Mouse (Mus musculus) hindbrain, embryonic 10.5 days (tissue): ENCODE results near the gene Tfap2a. TPM values are rescaled to one million over a fixed set of nuclear protein-coding genes. Genes with fewer than 3 reads are reported as not detected.

ENCODE experiments used
- DNase-seq: peaks from one replicate; pipeline ENCODE4 v3.0.0-alpha.2; 2017; ENCODE audit warnings: low spot score
- H3K27ac ChIP-seq: fragments of 300-500 bp; sonication (generic); 2 replicates; pipeline ENCODE4 v1.5.1; 2016; ENCODE audit warnings: mild to moderate bottlenecking, moderate library complexity
- H3K27me3 ChIP-seq: fragments of 300-500 bp; sonication (generic); 2 replicates; pipeline ENCODE4 v1.6.1; 2016; ENCODE audit warnings: mild to moderate bottlenecking; ENCODE audit not compliant: poor library complexity, insufficient read depth, severe bottlenecking
- H3K36me3 ChIP-seq: fragments of 300-500 bp; sonication (generic); 2 replicates; pipeline ENCODE4 v1.6.1; 2016; ENCODE audit warnings: mild to moderate bottlenecking, moderate library complexity
- H3K4me1 ChIP-seq: fragments of 300-500 bp; sonication (generic); replicated peaks from 2 replicates; pipeline ENCODE4 v1.6.1; 2016; ENCODE audit warnings: mild to moderate bottlenecking
- H3K4me3 ChIP-seq: fragments of 300-500 bp; sonication (generic); 2 replicates; pipeline ENCODE4 v1.5.1; 2016; ENCODE audit warnings: mild to moderate bottlenecking, moderate library complexity
- H3K9me3 ChIP-seq: fragments of 300-500 bp; sonication (generic); 2 replicates; pipeline ENCODE4 v1.6.1; 2016; ENCODE audit warnings: mild to moderate bottlenecking, moderate library complexity
- WGBS: fragments of 180-500 bp; shearing (Covaris S2); methylation state at CpG from one replicate; pipeline ENCODE4 v1.1.7; 2016; 5-methylcytosine and 5-hydroxymethylcytosine counted together
- polyA plus RNA-seq: library from polyadenylated mRNA; unstranded; fragments of >200 nt; fragmentation: Nextera tagmentation; extraction: Ambion mirVana; gene quantifications from 2 replicates; pipeline ENCODE4 v1.2.1, GENCODE M21; 2016

Tfap2a gene
- polyA plus RNA-seq, 1 experiment from 2014 or later, result 13.8 TPM

DNA sequence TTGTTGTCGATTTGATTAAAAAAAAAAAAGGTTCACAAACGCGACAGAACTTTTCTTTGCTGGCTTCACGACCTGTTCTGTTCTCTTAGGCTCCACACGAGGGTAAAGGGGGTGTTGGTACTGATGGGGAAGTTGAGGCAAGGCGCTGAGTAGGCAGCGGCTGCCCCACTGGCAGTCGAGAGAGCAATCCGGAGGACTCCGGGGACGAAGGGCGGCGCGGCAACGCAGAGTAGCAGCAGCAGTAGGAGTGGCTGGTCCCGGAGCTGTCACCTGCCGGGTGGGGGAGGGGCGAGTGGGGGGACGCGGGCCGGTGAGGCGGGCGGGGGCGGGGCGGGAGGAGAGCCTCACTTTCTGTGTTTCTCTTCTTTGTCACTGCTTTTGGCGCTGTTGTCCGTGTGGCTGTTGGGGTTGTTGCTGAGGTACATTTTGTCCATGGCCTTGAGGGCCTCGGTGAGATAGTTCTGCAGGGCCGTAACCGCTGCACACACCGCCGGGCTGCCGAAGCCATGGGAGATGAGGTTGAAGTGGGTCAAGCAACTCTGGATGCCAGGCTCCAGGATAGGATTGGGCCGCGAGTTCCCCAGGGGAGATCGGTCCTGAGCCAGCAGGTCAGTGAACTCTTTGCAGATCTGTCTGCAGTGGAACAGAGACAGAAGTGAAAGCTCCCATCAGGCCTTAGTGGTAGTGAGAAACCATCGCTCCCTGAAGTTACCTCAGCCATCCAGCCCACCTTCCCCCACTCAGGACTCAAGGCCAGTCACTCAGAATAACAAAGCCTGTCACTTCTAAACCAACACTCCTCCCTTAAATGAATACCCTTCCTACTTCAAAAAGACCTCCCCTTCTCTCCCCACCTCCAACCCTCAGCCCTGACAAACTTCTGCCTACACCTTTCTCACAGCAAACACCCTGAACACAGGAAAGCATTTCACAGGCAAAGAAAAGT is 21.1 kb downstream of the Tfap2a start:
- peaks cover 7% of the 10 kb centered on the region for H3K4me1 ChIP-seq
- peak; percentile 30 for DNase-seq
- peak overlapping the region; percentile 30 for H3K4me3 ChIP-seq
- H3K36me3 ChIP-seq, result no peaks in the 10 kb centered on the region
- no peak overlapping the region for H3K27ac ChIP-seq
- H3K27me3 ChIP-seq, result peaks cover 100% of the 10 kb centered on the region
- no peaks in the 10 kb centered on the region for H3K9me3 ChIP-seq
- WGBS, result 5% methylated on average over 37 of the region's 37 CpGs

DNA sequence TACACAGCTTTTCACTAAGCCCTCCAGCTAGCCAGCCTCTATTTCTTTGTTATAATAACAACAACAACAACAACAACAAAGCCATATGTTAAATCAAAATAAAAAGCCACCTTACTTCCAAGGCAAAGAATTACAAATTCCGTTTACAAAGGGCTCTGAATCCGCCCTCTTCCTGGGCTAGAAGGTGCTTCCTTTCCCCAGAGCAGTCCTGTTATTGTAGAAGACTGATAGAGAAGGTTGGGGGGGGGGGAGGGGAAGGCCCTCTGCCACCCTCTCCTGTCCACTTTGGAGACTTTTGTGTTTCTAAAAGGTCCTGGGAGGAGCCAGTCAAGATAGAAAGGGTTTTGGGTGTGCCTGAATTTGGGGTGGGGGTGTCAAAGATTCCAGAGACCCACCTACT is 23.6 kb downstream of the Tfap2a start:
- Histone ChIP-seq H3K4me3 (no peak overlapping the region), H3K27me3 (peaks cover 100% of the 10 kb centered on the region), H3K9me3 (no peaks in the 10 kb centered on the region), H3K27ac (no peak overlapping the region), H3K36me3 (no peaks in the 10 kb centered on the region), H3K4me1 (peaks cover 8% of the 10 kb centered on the region)
- no peak for DNase-seq
- WGBS, result 1% methylated on average over 2 of the region's 2 CpGs

DNA sequence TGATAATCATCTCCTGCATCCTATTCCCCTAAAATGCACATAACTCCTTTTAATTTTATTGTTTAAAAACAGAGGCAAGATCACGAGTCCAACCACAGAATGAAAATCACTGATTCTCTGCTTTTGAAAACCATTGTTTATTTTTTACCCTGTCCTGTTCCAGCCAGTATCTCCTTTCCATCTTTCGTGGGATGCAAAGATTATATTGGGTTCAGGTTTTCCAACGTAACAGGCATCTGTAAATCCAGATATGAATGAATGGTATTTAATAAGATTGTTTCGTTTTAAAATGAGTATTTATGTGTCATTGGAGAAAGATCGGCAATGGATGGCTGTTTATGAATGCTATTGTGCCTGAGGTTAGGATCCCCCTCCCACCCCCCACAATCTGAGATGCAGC is 24.5 kb downstream of the Tfap2a start:
- Histone ChIP-seq H3K36me3 (no peaks in the 10 kb centered on the region), H3K4me3 (no peak overlapping the region), H3K4me1 (peaks cover 16% of the 10 kb centered on the region), H3K27me3 (peaks cover 100% of the 10 kb centered on the region), H3K27ac (no peak overlapping the region), H3K9me3 (no peaks in the 10 kb centered on the region)
- WGBS, result 5% methylated on average over 5 of the region's 5 CpGs
- DNase-seq, result no peak

DNA sequence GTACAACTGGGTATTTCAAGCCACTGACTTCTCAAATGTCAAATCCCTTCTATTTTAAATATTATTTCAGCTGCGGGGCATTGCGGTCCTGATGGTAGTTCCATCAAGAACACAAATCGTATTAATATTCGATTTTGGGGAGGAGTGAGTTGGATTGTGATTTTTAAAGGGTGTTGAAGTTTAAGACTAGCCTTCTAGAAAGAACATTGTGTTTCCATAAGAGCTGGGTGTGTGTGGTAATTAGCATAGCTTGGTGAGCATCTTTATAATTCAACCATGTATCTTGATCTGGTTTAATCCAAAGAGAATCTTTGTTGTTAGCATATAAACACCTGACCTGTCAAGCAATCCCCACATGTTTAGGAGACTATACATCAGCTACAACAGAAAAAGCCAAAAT is 24.9 kb downstream of the Tfap2a start:
- no peaks in the 10 kb centered on the region for H3K36me3 ChIP-seq
- H3K27ac ChIP-seq, result no peak overlapping the region
- WGBS, result 7% methylated on average over 4 of the region's 4 CpGs
- H3K4me1 ChIP-seq, result peaks cover 21% of the 10 kb centered on the region
- H3K27me3 ChIP-seq, result peaks cover 100% of the 10 kb centered on the region
- DNase-seq, result no peak
- no peak overlapping the region for H3K4me3 ChIP-seq
- H3K9me3 ChIP-seq, result no peaks in the 10 kb centered on the region

DNA sequence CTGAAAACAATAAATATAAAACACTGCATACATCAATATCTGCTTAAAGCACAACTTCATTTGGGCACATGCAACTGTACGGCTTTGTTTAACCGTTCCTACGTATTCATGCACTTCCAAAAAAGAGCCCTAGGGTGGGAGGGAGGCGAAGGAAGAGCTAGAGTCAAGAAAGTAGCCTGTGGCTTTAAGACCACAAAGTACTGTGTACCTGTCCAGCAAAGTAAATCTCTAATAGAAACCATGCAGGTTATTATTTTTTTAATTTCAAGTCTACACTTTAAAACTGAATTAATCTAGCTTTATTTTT is 25.7 kb downstream of the Tfap2a start:
- Histone ChIP-seq H3K27ac (no peak overlapping the region), H3K4me3 (no peak overlapping the region), H3K36me3 (no peaks in the 10 kb centered on the region), H3K9me3 (no peaks in the 10 kb centered on the region), H3K4me1 (peaks cover 21% of the 10 kb centered on the region), H3K27me3 (peaks cover 100% of the 10 kb centered on the region)
- no peak for DNase-seq
- 1% methylated on average over 4 of the region's 4 CpGs for WGBS

DNA sequence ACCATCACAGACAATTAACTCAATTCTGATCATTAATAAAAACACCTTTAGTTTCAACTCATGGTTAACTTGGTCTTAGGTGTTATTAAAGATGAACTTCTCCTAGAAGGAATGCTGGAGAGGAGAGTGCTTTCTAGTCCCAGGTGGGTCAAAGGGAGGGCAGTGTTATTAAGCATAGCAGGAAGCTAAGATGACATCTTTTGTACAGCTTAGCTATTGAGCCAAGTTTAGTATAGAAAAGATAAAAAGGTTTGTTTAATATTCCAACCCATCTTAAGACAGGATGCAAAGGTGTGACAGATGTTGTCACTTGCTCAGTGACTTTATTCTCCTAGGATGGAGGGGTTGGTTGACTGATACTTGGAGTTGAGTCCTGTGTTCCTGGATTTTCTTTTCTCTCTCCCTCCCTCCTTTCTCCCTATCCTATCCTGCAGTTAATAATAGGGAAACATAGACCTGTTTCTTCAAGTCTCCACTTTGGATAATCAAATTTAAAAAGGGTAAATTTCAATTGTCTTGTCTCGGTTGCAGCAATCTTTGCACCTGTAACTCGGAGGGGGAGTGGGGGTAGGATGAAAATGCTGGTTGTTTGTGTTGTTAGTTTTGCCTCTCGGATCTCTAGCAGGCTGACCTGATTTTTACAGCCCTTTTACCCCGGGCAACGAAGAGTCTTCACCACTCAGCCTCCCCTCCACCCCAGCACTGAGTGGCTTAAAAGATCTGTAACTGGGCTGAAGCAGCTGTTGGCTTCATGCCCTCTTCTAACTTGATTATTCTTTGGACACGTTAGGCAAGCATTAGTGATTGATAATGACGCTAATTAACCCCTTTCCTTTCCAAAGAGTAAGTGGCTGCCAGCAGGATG is 26.3 kb downstream of the Tfap2a start:
- Histone ChIP-seq H3K27ac (no peak overlapping the region), H3K4me1 (peaks cover 17% of the 10 kb centered on the region), H3K4me3 (no peak overlapping the region), H3K9me3 (no peaks in the 10 kb centered on the region), H3K27me3 (peaks cover 100% of the 10 kb centered on the region), H3K36me3 (no peaks in the 10 kb centered on the region)
- no peak for DNase-seq
- WGBS, result under 1% methylated on average over 7 of the region's 7 CpGs

DNA sequence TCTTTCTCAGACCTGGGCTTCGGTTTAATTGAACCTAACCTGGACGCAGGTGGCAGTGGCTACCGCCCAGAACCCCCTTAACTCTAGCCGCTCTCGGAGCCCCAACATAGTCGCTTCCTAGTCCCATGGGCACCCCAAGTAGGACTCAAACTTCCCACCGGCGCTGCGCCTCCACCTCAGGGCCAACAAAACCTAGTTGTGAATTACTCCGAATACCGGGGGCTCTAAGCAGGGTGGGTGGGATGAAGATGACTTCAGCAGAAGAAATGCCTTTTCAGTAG is 28.2 kb downstream of the Tfap2a start:
- peak; percentile 36 for DNase-seq
- Histone ChIP-seq H3K4me1 (peaks cover 17% of the 10 kb centered on the region), H3K9me3 (no peaks in the 10 kb centered on the region), H3K4me3 (0 out of 2 replicates have a peak overlapping the region, but pooled peaks have one; percentile 18), H3K27ac (peak overlapping the region; percentile 1; the same call in 1 of the 2 replicates), H3K27me3 (peaks cover 100% of the 10 kb centered on the region), H3K36me3 (no peaks in the 10 kb centered on the region)
- WGBS, result under 1% methylated on average over 11 of the region's 11 CpGs

DNA sequence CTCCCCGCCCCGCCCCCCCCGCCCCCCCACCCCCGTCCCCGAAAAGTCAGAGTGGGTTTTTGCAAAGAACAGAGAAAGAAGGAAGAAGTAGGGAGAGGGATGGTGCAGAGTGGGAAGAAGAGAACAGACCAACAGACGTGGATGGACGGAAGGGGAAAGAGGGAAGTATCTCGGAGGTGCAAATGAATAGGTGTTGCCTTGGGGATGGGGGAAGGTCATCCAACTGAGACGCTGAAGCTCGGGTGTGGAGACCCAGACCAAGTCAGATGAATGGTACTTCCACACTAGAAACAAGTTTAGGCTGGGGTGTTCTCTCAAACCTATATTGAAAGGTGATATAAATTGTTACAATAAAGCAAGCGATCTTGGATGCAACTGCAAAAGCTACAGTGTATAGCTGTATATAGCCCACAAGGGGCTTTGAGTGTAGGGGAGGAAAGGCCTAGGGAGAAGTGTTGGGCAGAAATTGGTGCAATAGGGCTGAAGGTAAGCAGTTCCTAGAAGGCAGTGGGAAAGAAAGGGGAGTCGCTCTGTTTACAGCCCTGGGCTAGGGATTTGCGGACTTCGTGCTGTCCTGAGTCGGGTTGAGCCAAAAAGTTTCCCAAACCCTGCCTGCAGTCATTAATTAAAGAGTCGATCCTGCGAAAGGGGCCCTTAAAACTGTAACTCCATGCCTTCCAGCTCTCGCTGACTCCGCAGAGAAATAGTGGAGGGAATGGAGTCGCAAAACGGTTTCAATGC is 28.7 kb downstream of the Tfap2a start:
- DNase-seq, result peak; percentile 23

DNA sequence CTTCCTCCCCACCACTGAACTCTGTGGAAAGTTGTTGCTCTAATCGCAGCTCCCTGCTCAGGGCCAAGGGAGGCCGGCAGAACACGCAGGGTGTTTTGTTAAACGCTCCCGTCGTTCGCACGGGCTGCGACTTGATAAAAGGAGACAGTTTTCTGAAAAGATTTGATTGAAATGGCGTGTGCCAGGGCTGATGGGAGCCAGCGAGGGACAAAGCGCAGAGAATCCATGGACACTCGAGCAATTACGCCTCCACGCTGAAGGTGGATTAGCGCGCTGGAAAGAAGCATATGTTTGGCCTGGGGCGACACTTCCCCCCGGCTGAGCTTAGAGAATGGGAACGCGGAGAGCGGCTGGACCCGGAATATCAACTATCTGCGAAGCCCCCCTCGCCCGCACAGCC is 29.3 kb downstream of the Tfap2a start:
- Histone ChIP-seq H3K27ac (peak overlapping the region; percentile 23; the same call in 1 of the 2 replicates), H3K4me3 (peak overlapping the region; percentile 33), H3K27me3 (peaks cover 100% of the 10 kb centered on the region), H3K36me3 (no peaks in the 10 kb centered on the region), H3K4me1 (peaks cover 28% of the 10 kb centered on the region), H3K9me3 (no peaks in the 10 kb centered on the region)
- WGBS, result under 1% methylated on average over 26 of the region's 26 CpGs
- peak; percentile 64 for DNase-seq

More for the DNA sequence above, 28.7 kb downstream of the Tfap2a start:
- Histone ChIP-seq H3K27ac (peak overlapping the region; percentile 1; the same call in 1 of the 2 replicates), H3K36me3 (no peaks in the 10 kb centered on the region), H3K4me1 (peaks cover 22% of the 10 kb centered on the region), H3K27me3 (peaks cover 100% of the 10 kb centered on the region), H3K9me3 (no peaks in the 10 kb centered on the region), H3K4me3 (peak overlapping the region; percentile 33)
- WGBS, result under 1% methylated on average over 21 of the region's 21 CpGs

DNA sequence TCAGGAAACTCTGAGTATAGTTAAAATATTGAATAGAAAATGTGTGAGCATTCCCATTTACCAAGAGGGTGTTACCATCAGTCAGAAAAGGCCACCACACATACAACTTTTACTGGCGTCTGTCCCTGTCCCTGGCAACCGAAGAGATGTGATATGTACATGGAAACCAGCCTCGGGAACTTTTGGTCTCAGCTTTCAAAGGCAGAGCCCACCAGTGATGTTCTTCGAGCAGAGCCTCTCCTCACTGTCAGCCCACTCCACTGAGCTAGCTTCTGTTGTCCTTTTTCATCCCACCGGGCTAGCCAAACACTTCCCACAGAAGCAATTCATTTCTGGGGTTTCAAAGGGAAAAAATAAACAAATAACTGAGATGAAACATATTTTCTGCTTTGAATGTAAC is 29.9 kb downstream of the Tfap2a start:
- Histone ChIP-seq H3K27me3 (peaks cover 100% of the 10 kb centered on the region), H3K4me3 (no peak overlapping the region), H3K9me3 (no peaks in the 10 kb centered on the region), H3K27ac (no peak overlapping the region), H3K36me3 (no peaks in the 10 kb centered on the region), H3K4me1 (peaks cover 30% of the 10 kb centered on the region)
- 1% methylated on average over 5 of the region's 5 CpGs for WGBS
- no peak for DNase-seq

DNA sequence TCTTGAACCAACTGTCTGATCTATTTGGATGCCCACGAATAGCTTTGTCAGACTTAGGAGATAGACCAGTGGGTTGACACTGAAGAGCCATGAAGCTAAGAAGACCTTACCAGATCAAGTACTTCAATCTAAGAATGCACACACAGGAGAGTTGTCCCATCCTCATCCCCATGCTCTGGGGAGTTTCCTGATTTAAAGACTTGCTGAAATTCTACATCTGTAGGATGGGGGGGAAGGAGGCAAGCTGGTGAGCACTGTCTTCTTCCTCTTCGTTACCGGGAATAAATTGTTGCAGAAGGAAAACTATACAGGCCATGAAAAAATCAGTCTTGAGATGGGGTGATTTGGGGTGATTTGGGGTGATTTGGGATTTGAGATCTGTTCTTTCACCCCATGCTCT is 30.5 kb downstream of the Tfap2a start:
- WGBS, result 4% methylated on average over 3 of the region's 3 CpGs
- peaks cover 100% of the 10 kb centered on the region for H3K27me3 ChIP-seq
- H3K27ac ChIP-seq, result no peak overlapping the region
- DNase-seq, result no peak
- no peak overlapping the region for H3K4me3 ChIP-seq
- no peaks in the 10 kb centered on the region for H3K9me3 ChIP-seq
- H3K36me3 ChIP-seq, result no peaks in the 10 kb centered on the region
- peaks cover 36% of the 10 kb centered on the region for H3K4me1 ChIP-seq

DNA sequence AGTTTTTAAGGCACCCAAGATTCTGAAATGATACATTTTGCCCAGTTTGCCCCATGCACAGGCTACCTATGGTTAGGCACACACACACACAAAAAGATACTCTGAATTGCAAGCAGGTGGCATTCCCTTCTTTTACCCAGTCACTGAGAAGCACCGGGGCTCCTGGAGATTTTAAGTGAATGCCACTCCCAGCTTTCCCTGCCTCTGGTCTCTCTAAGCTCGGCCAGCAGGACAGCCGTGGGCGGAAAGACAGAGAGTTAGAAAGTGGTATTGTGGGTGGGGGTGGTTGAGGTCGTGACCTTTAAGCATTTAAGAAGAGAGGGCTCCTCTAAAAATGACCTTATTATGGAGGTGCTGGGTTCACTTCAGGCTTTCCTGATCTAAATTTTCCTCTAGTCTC is 31.6 kb downstream of the Tfap2a start:
- no peak for DNase-seq
- peaks cover 100% of the 10 kb centered on the region for H3K27me3 ChIP-seq
- peaks cover 40% of the 10 kb centered on the region for H3K4me1 ChIP-seq
- H3K9me3 ChIP-seq, result no peaks in the 10 kb centered on the region
- no peaks in the 10 kb centered on the region for H3K36me3 ChIP-seq
- H3K27ac ChIP-seq, result no peak overlapping the region
- no peak overlapping the region for H3K4me3 ChIP-seq
- 2% methylated on average over 5 of the region's 5 CpGs for WGBS
